Mouse (Mus musculus) midbrain, postnatal 0 days (tissue): ENCODE measurements at regions not wholly inside any gene's neighbourhood (a gene's known extent, or its start where the extent isn't known, plus 50 kb on each side); places are given as distances from the start of the nearest gene placed in this dataset.

Source experiments
- ATAC-seq: fragments of 200-750 bp; cut with Nextera tagmentation; 2 replicates; pipeline ENCODE4 v1.8.0; 2017; ENCODE audit warnings: moderate number of reproducible peaks, mild to moderate bottlenecking, moderate TSS enrichment, moderate library complexity; ENCODE audit not compliant: low FRiP score
- DNase-seq: peaks from one replicate; pipeline ENCODE4 v3.0.0-alpha.2; 2015; ENCODE audit warnings: low spot score
- H3K27ac ChIP-seq: fragments of 300-500 bp; sonication (generic); 2 replicates; pipeline ENCODE4 v1.5.1; 2014; ENCODE audit warnings: low read depth, mild to moderate bottlenecking, low read length, mixed read lengths
- H3K27me3 ChIP-seq: fragments of 300-500 bp; sonication (generic); 2 replicates; pipeline ENCODE4 v1.6.1; 2014; ENCODE audit warnings: low read length, control low read depth, mixed read lengths; ENCODE audit not compliant: insufficient read depth
- H3K36me3 ChIP-seq: fragments of 300-500 bp; sonication (generic); 2 replicates; pipeline ENCODE4 v1.6.1; 2014; ENCODE audit warnings: low read length, control low read depth, mixed read lengths; ENCODE audit not compliant: insufficient read depth
- H3K4me1 ChIP-seq: fragments of 300-500 bp; sonication (generic); 2 replicates; pipeline ENCODE4 v1.6.1; 2014; ENCODE audit warnings: mild to moderate bottlenecking, control low read depth, antibody characterized with exemption, low read length, mixed read lengths; ENCODE audit not compliant: insufficient read depth
- H3K4me2 ChIP-seq: fragments of 300-500 bp; sonication (generic); 2 replicates; pipeline ENCODE4 v1.6.1; 2014; ENCODE audit warnings: low read depth, mild to moderate bottlenecking, low read length, mixed read lengths; ENCODE audit not compliant: poor library complexity, severe bottlenecking
- H3K4me3 ChIP-seq: fragments of 300-500 bp; sonication (generic); 2 replicates; pipeline ENCODE4 v1.5.1; 2014; ENCODE audit warnings: low read depth, mild to moderate bottlenecking, low read length, moderate library complexity
- H3K9ac ChIP-seq: fragments of 300-500 bp; sonication (generic); replicated peaks from 2 replicates; pipeline ENCODE4 v1.6.1; 2014; ENCODE audit warnings: mild to moderate bottlenecking, low read length, moderate library complexity, mixed read lengths; ENCODE audit not compliant: poor library complexity, severe bottlenecking
- H3K9me3 ChIP-seq: fragments of 300-500 bp; sonication (generic); 2 replicates; pipeline ENCODE4 v1.6.1; 2016; ENCODE audit warnings: low read length, control low read depth
- CTCF ChIP-seq: IDR thresholded peaks from 2 replicates; pipeline ENCODE4 v1.5.1; 2016; ENCODE audit warnings: antibody characterized with exemption, mild to moderate bottlenecking
- WGBS: fragments of 180-500 bp; shearing (Covaris S2); extraction: QIAGEN DNeasy Blood & Tissue Kit; methylation state at CpG from one replicate; pipeline ENCODE4 v1.1.7; 2014; 5-methylcytosine and 5-hydroxymethylcytosine counted together

GRCm38 (mm10) chr16:53282014-53282413 lies 828.1 kb upstream of the Alcam start:
- no peak overlapping the region for H3K27ac ChIP-seq
- DNase-seq (no peak), ATAC-seq (no peak)
- no peaks in the 10 kb centered on the region for H3K9me3 ChIP-seq
- no peak overlapping the region for H3K4me3 ChIP-seq
- no peaks in the 10 kb centered on the region for H3K36me3 ChIP-seq
- H3K4me1 ChIP-seq: no peaks in the 10 kb centered on the region
- no peak overlapping the region for H3K4me2 ChIP-seq
- no peak for TF ChIP-seq CTCF
- H3K9ac ChIP-seq: no peak overlapping the region
- H3K27me3 ChIP-seq: no peaks in the 10 kb centered on the region
- WGBS: 73% methylated on average over 2 of the region's 2 CpGs

DNA sequence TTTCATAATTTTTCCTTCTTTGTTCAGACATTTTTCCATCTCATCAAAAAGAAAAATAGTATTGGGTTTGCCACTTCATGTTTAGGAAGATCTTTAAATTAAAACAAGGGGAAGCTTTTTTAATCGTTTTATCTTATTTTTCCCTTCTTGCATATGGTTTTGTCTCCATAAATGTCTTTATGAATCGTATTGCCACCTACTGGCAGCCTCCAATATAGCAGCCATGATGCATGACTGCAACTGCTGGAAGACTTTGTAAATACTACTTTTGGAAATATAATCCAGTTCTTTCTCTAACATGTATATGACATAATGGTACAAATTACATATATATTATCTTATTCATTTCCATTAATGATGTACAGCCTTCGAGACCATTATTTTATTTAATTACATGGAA lies 812.2 kb upstream of the Alcam start:
- no peak overlapping the region for H3K4me2 ChIP-seq
- H3K9ac ChIP-seq: no peak overlapping the region
- no peaks in the 10 kb centered on the region for H3K4me1 ChIP-seq
- peak; percentile 78 for DNase-seq
- peak; percentile 83 for TF ChIP-seq CTCF
- H3K9me3 ChIP-seq: no peaks in the 10 kb centered on the region
- no peaks in the 10 kb centered on the region for H3K36me3 ChIP-seq
- H3K27me3 ChIP-seq: no peaks in the 10 kb centered on the region
- no peak for ATAC-seq
- no peak overlapping the region for H3K27ac ChIP-seq
- 18% methylated on average over 3 of the region's 3 CpGs for WGBS
- H3K4me3 ChIP-seq: no peak overlapping the region

DNA sequence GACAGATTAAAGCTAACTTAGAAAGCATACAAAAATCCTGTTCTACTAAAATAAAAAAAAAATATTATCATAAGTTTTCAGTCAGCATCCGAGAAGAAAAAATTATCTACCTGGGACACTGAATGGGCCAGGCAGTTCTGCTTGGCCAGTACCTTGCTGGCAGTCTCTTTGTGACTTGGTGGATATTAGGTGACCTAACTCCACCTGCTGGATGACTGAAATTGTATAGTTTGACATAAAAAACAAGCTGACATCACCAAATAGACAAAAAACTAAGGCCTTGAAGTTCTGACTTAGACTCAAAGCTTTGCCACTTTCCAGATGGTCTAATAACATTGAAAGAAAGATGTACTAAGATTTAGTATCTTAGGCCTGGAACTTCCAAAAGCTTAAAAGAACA lies 791.5 kb upstream of the Alcam start:
- H3K4me1 ChIP-seq: no peaks in the 10 kb centered on the region
- WGBS: 83% methylated on average over 1 of the region's 1 CpGs
- H3K4me2 ChIP-seq: no peak overlapping the region
- peak; percentile 40 for TF ChIP-seq CTCF
- no peaks in the 10 kb centered on the region for H3K27me3 ChIP-seq
- peak; percentile 5 for DNase-seq
- no peak overlapping the region for H3K4me3 ChIP-seq
- no peaks in the 10 kb centered on the region for H3K36me3 ChIP-seq
- no peak overlapping the region for H3K9ac ChIP-seq
- no peak for ATAC-seq
- no peaks in the 10 kb centered on the region for H3K9me3 ChIP-seq
- H3K27ac ChIP-seq: no peak overlapping the region

DNA sequence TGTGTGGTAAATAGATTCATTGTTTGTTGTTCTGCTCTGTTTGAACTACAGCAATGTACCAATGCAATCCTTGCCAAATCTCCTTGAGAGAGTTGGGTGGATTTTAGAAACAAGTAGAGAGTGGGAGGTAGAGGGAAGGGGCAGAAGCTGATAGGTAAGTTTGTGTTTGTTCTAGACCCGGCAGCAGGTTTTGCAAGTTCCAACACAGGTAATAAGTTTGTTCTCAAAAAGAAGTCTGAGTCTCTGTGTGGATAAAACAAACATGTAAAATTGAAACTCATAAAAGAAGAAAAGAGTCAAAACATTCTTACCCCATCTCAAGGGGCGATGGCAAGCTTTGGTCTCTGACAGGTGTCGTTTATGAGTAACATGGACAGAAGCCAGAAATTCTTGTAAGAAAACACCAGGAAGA lies 788.3 kb upstream of the Alcam start:
- Histone ChIP-seq H3K4me1 (no peaks in the 10 kb centered on the region), H3K9me3 (no peaks in the 10 kb centered on the region), H3K9ac (no peak overlapping the region), H3K4me2 (no peak overlapping the region), H3K27ac (no peak overlapping the region), H3K27me3 (no peaks in the 10 kb centered on the region), H3K36me3 (no peaks in the 10 kb centered on the region), H3K4me3 (no peak overlapping the region)
- ATAC-seq: no peak
- WGBS: 93% methylated on average over 3 of the region's 3 CpGs
- TF ChIP-seq CTCF: no peak
- DNase-seq: no peak

DNA sequence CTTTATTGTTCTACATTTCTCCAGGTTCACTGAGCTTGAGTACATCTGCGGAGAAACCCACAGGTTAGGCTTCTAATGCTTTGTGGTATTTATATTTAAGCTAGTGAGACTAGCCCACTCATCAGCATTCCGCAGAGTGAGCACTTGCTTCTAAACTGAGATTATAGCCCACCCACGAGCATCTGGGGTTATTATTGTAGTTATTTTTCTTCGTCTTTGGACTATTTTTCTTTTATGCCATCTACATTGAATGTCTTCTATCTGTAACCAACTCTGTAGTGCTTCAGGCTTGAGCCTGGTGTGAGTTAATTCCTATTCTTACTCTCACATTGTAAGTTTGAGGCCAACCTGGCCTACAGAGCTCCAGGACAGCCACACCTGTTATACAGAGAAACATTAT lies 765.0 kb upstream of the Alcam start:
- no peaks in the 10 kb centered on the region for H3K27me3 ChIP-seq
- H3K4me3 ChIP-seq: no peak overlapping the region
- no peak for ATAC-seq
- no peak overlapping the region for H3K9ac ChIP-seq
- no peak overlapping the region for H3K4me2 ChIP-seq
- no peaks in the 10 kb centered on the region for H3K36me3 ChIP-seq
- 85% methylated on average over 4 of the region's 4 CpGs for WGBS
- no peaks in the 10 kb centered on the region for H3K9me3 ChIP-seq
- H3K4me1 ChIP-seq: no peaks in the 10 kb centered on the region
- DNase-seq: no peak
- TF ChIP-seq CTCF: no peak
- no peak overlapping the region for H3K27ac ChIP-seq

GRCm38 (mm10) chr16:53201449-53201848 lies 747.6 kb upstream of the Alcam start:
- Histone ChIP-seq H3K9ac (no peak overlapping the region), H3K4me1 (no peaks in the 10 kb centered on the region), H3K9me3 (no peaks in the 10 kb centered on the region), H3K4me2 (no peak overlapping the region), H3K27me3 (no peaks in the 10 kb centered on the region), H3K27ac (no peak overlapping the region), H3K36me3 (no peaks in the 10 kb centered on the region), H3K4me3 (no peak overlapping the region)
- ATAC-seq (no peak), DNase-seq (peak; percentile 1)
- TF ChIP-seq CTCF: no peak
- 24% methylated on average over 1 of the region's 1 CpGs for WGBS
